ENCODE assay signal across 8 mouse cellular contexts in genomic region chr12:112619686-112620353, GRCm38 (mm10). TPM values are rescaled to one million over a fixed set of nuclear protein-coding genes. Genes with fewer than 3 reads are reported as not detected.
DNase-seq lines count a peak whose midpoint lies in the region; ATAC-seq and TF ChIP-seq lines count a peak whose summit lies in the region.

Gene Adssl1 (plus strand): TSS chr12:112620045.

- H3K4me2 ChIP-seq in intestine, embryonic 14.5 days (ENCODE audit: low read length), result peak within 1 kb of the TSS; percentile 99
- peak within 1 kb of the TSS; percentile 91 for H3K4me2 ChIP-seq in limb, embryonic 14.5 days (replicated peaks; ENCODE audit: low read depth, low read length, severe bottlenecking)
- peak within 1 kb of the TSS; percentile 87 for H3K4me2 ChIP-seq in midbrain, embryonic 16.5 days (ENCODE audit: low read length)
- H3K4me2 ChIP-seq in stomach, embryonic 15.5 days, result peak within 1 kb of the TSS; percentile 98

- no peak for TF ChIP-seq POLR2A in limb, embryonic 14.5 days (IDR thresholded peaks at IDR 0.05; ENCODE audit: borderline replicate concordance, extremely low read depth, insufficient read depth, insufficient read length)

- H3K4me3 ChIP-seq in intestine, embryonic 14.5 days (ENCODE audit: low read depth, low read length), result peak within 1 kb of the TSS; percentile 44
- peak within 1 kb of the TSS; percentile 46 for H3K4me3 ChIP-seq in limb, embryonic 14.5 days (replicated peaks; ENCODE audit: low read length)
- H3K4me3 ChIP-seq in midbrain, embryonic 16.5 days (ENCODE audit: low read depth, low read length), result peak within 1 kb of the TSS; percentile 55
- peak within 1 kb of the TSS; percentile 54 for H3K4me3 ChIP-seq in stomach, embryonic 15.5 days (replicated peaks)

- H3K9ac ChIP-seq in intestine, embryonic 14.5 days (ENCODE audit: low read length), result peak within 1 kb of the TSS; percentile 51; the same call in 1 of the 2 replicates
- H3K9ac ChIP-seq in limb, embryonic 14.5 days (ENCODE audit: low read depth, low read length, severe bottlenecking), result peak within 1 kb of the TSS; percentile 60
- H3K9ac ChIP-seq in midbrain, embryonic 16.5 days (ENCODE audit: low read depth, low read length), result peak within 1 kb of the TSS; percentile 65
- peak within 1 kb of the TSS; percentile 39 for H3K9ac ChIP-seq in stomach, embryonic 15.5 days

- DNase-seq in right cerebral cortex, adult 18-20 months, result peak; percentile 62
- no peak for DNase-seq in right cerebral cortex, postnatal 36 days (ENCODE audit: low spot score in 2 of 2)
- DNase-seq in cerebellum, postnatal 25 days, result peak; percentile 50 to 71
- peak; percentile 54 to 68 for DNase-seq in gastrocnemius, postnatal 36 days
- DNase-seq in intestine, embryonic 14.5 days (ENCODE audit: low spot score), result peak; percentile 75
- DNase-seq in limb, embryonic 14.5 days (ENCODE audit: low spot score), result no peak

- H3K4me1 ChIP-seq in intestine, embryonic 14.5 days (replicated peaks; ENCODE audit: control insufficient read depth, insufficient read depth, low read length), result peaks cover 23% of the 10 kb centered on the region; the same call in 1 of the 2 replicates
- peaks cover 13% of the 10 kb centered on the region; the same call in 1 of the 2 replicates for H3K4me1 ChIP-seq in limb, embryonic 14.5 days (ENCODE audit: control insufficient read depth, insufficient read depth, low read length)
- H3K4me1 ChIP-seq in midbrain, embryonic 16.5 days (ENCODE audit: control insufficient read depth, insufficient read depth, low read length), result peaks cover 9% of the 10 kb centered on the region; the same call in 1 of the 2 replicates
- peaks cover 22% of the 10 kb centered on the region for H3K4me1 ChIP-seq in stomach, embryonic 15.5 days

- no peaks in the 10 kb centered on the region for H3K36me3 ChIP-seq in intestine, embryonic 14.5 days (ENCODE audit: control insufficient read depth, insufficient read depth, low read length)
- H3K36me3 ChIP-seq in limb, embryonic 14.5 days (ENCODE audit: control insufficient read depth, insufficient read depth, low read length), result 0 out of 2 replicates have a peak, but pooled peaks cover 2% of the 10 kb centered on the region
- no peaks in the 10 kb centered on the region for H3K36me3 ChIP-seq in midbrain, embryonic 16.5 days (ENCODE audit: control insufficient read depth, insufficient read depth, low read length)
- no peaks in the 10 kb centered on the region for H3K36me3 ChIP-seq in stomach, embryonic 15.5 days

- H3K9me3 ChIP-seq in intestine, embryonic 14.5 days (ENCODE audit: control insufficient read depth, low read length), result no peaks in the 10 kb centered on the region
- H3K9me3 ChIP-seq in limb, embryonic 14.5 days (ENCODE audit: control insufficient read depth, low read length), result no peaks in the 10 kb centered on the region
- no peaks in the 10 kb centered on the region for H3K9me3 ChIP-seq in midbrain, embryonic 16.5 days (replicated peaks; ENCODE audit: control insufficient read depth, low read length, poor library complexity, severe bottlenecking)
- H3K9me3 ChIP-seq in stomach, embryonic 15.5 days, result no peaks in the 10 kb centered on the region

- intact Hi-C loops in gastrocnemius, postnatal 36 days (cut with DNase I), result no loop called here

- WGBS in intestine, embryonic 14.5 days, result under 1% methylated on average over 55 of the region's 56 CpGs
- WGBS in limb, embryonic 14.5 days, result 1% methylated on average over 48 of the region's 56 CpGs
- under 1% methylated on average over 52 of the region's 56 CpGs for WGBS in midbrain, embryonic 16.5 days
- under 1% methylated on average over 56 of the region's 56 CpGs for WGBS in stomach, embryonic 15.5 days

- peak; percentile 61 for ATAC-seq in intestine, embryonic 14.5 days (replicated peaks; ENCODE audit: low FRiP score, low TSS enrichment, low read depth)
- ATAC-seq in limb, embryonic 14.5 days (ENCODE audit: low FRiP score, low read depth), result peak; percentile 60
- peak; percentile 74 for ATAC-seq in midbrain, embryonic 16.5 days
- ATAC-seq in stomach, embryonic 15.5 days (ENCODE audit: insufficient read depth, low FRiP score, low read depth), result peak; percentile 63

- peaks cover 23% of the 10 kb centered on the region for H3K27me3 ChIP-seq in intestine, embryonic 14.5 days (replicated peaks; ENCODE audit: control insufficient read depth, insufficient read depth, low read length)
- H3K27me3 ChIP-seq in limb, embryonic 14.5 days (ENCODE audit: control insufficient read depth, insufficient read depth, low read length), result peaks cover 7% of the 10 kb centered on the region; the same call in 1 of the 2 replicates
- peaks cover 11% of the 10 kb centered on the region for H3K27me3 ChIP-seq in midbrain, embryonic 16.5 days (ENCODE audit: control insufficient read depth, insufficient read depth, low read depth, low read length)
- no peaks in the 10 kb centered on the region; the same call in 1 of the 2 replicates for H3K27me3 ChIP-seq in stomach, embryonic 15.5 days (replicated peaks)

- no peak within 1 kb of the TSS for H3K27ac ChIP-seq in intestine, embryonic 14.5 days (ENCODE audit: low read depth)
- no peak within 1 kb of the TSS for H3K27ac ChIP-seq in limb, embryonic 14.5 days (replicated peaks; ENCODE audit: low read depth, low read length)
- no peak within 1 kb of the TSS for H3K27ac ChIP-seq in midbrain, embryonic 16.5 days (ENCODE audit: low read length)
- 0 out of 2 replicates have a peak within 1 kb of the TSS, but pooled peaks have one; percentile 13 for H3K27ac ChIP-seq in stomach, embryonic 15.5 days

RNA-seq across cellular contexts. Expression of gene Adssl1, which starts in this region (rescaled TPM):
- 100 to 1,000 TPM; 904 to 982 TPM for total RNA-seq in gastrocnemius, postnatal 36 days (2021)
- polyA plus RNA-seq in intestine, embryonic 14.5 days (2014; fragmentation: Nextera tagmentation; extraction: Ambion mirVana), result 1.8 and 2.0 TPM in 2 replicates
- polyA plus RNA-seq in limb, embryonic 14.5 days (2012; rRNA removed), result 11.8 and 18.9 TPM in 2 replicates
- 13.3 and 15.0 TPM in 2 replicates for polyA plus RNA-seq in limb, embryonic 14.5 days (2014; fragmentation: Nextera tagmentation; extraction: Ambion mirVana)
- polyA plus RNA-seq in midbrain, embryonic 16.5 days (2015; fragmentation: Nextera tagmentation; extraction: Ambion mirVana), result 4.0 and 4.2 TPM in 2 replicates
- polyA plus RNA-seq in stomach, embryonic 15.5 days (2015; fragmentation: Nextera tagmentation; extraction: Ambion mirVana), result 4.3 and 4.4 TPM in 2 replicates

Comparison
In these comparisons a context has a peak if more than half of its experiments do, and no peak if none do; other contexts are left out.
1. DNase-seq: peak in right cerebral cortex, adult 18-20 months (single experiment), cerebellum, postnatal 25 days (2 of 2), gastrocnemius, postnatal 36 days (2 of 2) and intestine, embryonic 14.5 days (single experiment); none in right cerebral cortex, postnatal 36 days (0 of 2) and limb, embryonic 14.5 days (single experiment).
2. Peak in every context shown above with its lines, with median percentiles within 50 percentile points of each other: ATAC-seq, H3K4me2 ChIP-seq, H3K4me3 ChIP-seq and H3K9ac ChIP-seq.